Mouse (Mus musculus) kidney, adult 2 months (tissue): ENCODE measurements around the gene Slc37a1.

ENCODE experiments used
- CTCF ChIP-seq: fragments of 200-500 bp; conservative IDR thresholded peaks from 2 replicates; pipeline ENCODE4 v1.5.1; 2011; ENCODE audit warnings: low read depth, mild to moderate bottlenecking, control low read depth, low read length, moderate library complexity, mixed read lengths; ENCODE audit not compliant: insufficient read depth, insufficient read length
- POLR2A ChIP-seq: fragments of 200-500 bp; IDR thresholded peaks from one replicate; pipeline ENCODE4 v1.6.1; 2011; ENCODE audit warnings: low read depth, low read length, control low read depth

DNA sequence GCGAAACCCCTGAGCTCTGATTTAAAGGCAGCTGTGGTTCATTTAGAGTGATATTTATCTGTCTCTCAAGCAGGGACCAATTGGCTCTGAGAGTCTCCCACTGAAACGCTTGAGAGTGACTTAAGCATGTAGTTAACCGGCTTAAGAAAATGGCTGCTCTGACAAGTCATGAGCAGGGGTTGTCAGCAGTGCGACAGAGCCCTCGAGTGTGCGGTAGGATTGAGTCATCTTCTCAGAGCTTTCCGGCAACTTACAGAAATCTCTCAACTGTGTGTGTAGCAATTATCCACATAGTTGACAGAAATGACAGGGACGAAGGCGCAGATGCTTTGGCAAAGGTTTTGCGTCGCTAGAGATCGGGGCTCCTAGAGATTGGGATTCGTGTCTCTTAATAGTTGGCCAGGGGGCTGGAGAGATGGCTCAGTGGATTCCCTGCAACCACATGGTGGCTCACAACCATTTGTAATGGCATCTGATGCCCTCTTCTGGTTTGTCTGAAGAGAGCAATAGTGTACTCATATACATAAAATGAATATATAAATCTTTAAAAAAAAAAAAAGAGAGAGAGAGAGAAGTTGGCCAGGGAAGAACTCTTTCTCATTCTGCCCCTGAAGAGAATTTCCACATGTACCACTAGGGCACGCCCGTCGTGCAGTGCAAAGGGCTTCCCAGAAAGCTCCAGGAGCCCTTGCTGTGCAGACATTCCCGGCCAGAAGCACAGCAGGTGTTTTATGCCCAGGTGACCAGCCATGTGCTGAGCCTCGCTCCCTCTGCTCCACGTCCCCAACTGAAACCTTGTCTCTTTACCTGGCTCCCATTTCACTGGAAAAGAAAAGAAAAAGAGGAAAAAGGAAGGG lies 4.5 kb upstream of the Slc37a1 start:
- TF ChIP-seq CTCF (no peak), POLR2A (no peak)
